Mouse (Mus musculus): ENCODE results near the gene Ranbp6.

DNA sequence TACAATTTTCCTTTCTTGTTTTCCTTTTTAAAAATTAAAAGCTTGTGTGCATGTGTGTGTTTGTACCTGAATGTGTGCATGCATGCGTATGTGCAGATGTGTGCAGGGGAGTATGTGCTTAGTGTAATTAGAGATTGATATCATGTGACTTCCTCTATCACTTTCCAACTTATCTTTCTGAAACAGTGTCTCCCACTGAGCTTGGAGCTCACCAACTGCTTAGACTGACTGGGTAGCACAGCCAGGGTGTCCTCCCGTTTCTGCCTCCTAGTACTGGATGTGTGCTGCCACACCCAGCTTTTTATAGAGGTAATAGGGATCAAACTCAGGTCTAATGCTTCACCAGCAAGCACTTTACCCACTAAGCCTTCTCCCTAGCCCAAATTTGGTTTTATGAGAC lies 29.9 kb downstream of the Ranbp6 start:
- TF ChIP-seq CTCF (IDR thresholded peaks at IDR 0.05; ENCODE audit: low read depth): no peak
- no peak for TF ChIP-seq EP300 (optimal IDR thresholded peaks at IDR 0.05)
